10 mouse cellular contexts compared by ENCODE assay signal in genomic region chr3:123333055-123333424, GRCm38 (mm10). TPM values are rescaled to one million over a fixed set of nuclear protein-coding genes. Genes with fewer than 3 reads are reported as not detected.
DNase-seq lines count a peak whose midpoint lies in the region; ATAC-seq lines count a peak whose summit lies in the region.
"Had no signal": no experiment of that assay in that cellular context is flagged by ENCODE, and none has a peak within 500 bp of the region (broad histone marks: within the 10 kb centered on the region; RNA-seq: fewer than 3 reads in every experiment).

No protein-coding gene starts in this region.

- intact Hi-C loops in gastrocnemius, postnatal 14 days (cut with DNase I; ENCODE audit: low total_unique reads), result no loop called here

- H3K36me3 ChIP-seq in liver, embryonic 15.5 days (replicated peaks), result no peaks in the 10 kb centered on the region
- H3K36me3 ChIP-seq in forebrain, embryonic 14.5 days (ENCODE audit: control insufficient read depth, insufficient read depth, low read length), result no peaks in the 10 kb centered on the region

- WGBS in liver, embryonic 15.5 days (ENCODE audit: insufficient replicate concordance), result 29% methylated on average over 4 of the region's 4 CpGs
- 59% methylated on average over 4 of the region's 4 CpGs for WGBS in forebrain, embryonic 14.5 days

- DNase-seq in adrenal gland, postnatal 10 days, result peak; percentile 45
- no peak for DNase-seq in adrenal gland, postnatal 4 days (ENCODE audit: low spot score in 2 of 2)
- peak; percentile 53 for DNase-seq in urinary bladder, postnatal 14 days (ENCODE audit: low spot score)
- DNase-seq in urinary bladder, postnatal 10 days (ENCODE audit: low spot score), result no peak
- DNase-seq in yolk sac, embryonic 10.5 days (ENCODE audit: low spot score), result peak; percentile 54
- DNase-seq in gastrocnemius, postnatal 14 days, result no peak
- no peak for DNase-seq in forebrain, embryonic 14.5 days (ENCODE audit: low spot score)

- peak; percentile 74 for ATAC-seq in liver, embryonic 15.5 days (ENCODE audit: insufficient read depth)
- ATAC-seq in forebrain, embryonic 14.5 days, result no peak
- ATAC-seq: forebrain, embryonic 13.5 days had no signal

- H3K27ac ChIP-seq in liver, embryonic 15.5 days (replicated peaks), result no peak overlapping the region
- H3K27ac ChIP-seq in forebrain, embryonic 14.5 days (ENCODE audit: low read depth, low read length), result no peak overlapping the region
- H3K27ac ChIP-seq: forebrain, embryonic 13.5 days; limb, embryonic 12.5 days had no signal

- H3K9me3 ChIP-seq in liver, embryonic 15.5 days (replicated peaks), result no peaks in the 10 kb centered on the region
- H3K9me3 ChIP-seq in forebrain, embryonic 14.5 days (replicated peaks; ENCODE audit: control insufficient read depth, low read length), result no peaks in the 10 kb centered on the region
- H3K9me3 ChIP-seq: forebrain, embryonic 13.5 days; limb, embryonic 12.5 days had no signal

- H3K4me2 ChIP-seq in liver, embryonic 15.5 days, result no peak overlapping the region
- H3K4me2 ChIP-seq in forebrain, embryonic 14.5 days (ENCODE audit: low read length), result no peak overlapping the region
- H3K4me2 ChIP-seq: forebrain, embryonic 13.5 days; limb, embryonic 12.5 days had no signal

- 0 out of 2 replicates have a peak, but pooled peaks cover 5% of the 10 kb centered on the region for H3K4me1 ChIP-seq in liver, embryonic 15.5 days (replicated peaks)
- H3K4me1 ChIP-seq in forebrain, embryonic 14.5 days (ENCODE audit: control insufficient read depth, insufficient read depth, low read length), result 0 out of 2 replicates have a peak, but pooled peaks cover 2% of the 10 kb centered on the region
- H3K4me1 ChIP-seq: forebrain, embryonic 13.5 days had no signal

- H3K9ac ChIP-seq in liver, embryonic 15.5 days, result no peak overlapping the region
- H3K9ac ChIP-seq in forebrain, embryonic 14.5 days (ENCODE audit: low read length), result no peak overlapping the region
- H3K9ac ChIP-seq: forebrain, embryonic 13.5 days; limb, embryonic 12.5 days had no signal

- H3K27me3 ChIP-seq in liver, embryonic 15.5 days, result no peaks in the 10 kb centered on the region
- H3K27me3 ChIP-seq in forebrain, embryonic 14.5 days (replicated peaks; ENCODE audit: control insufficient read depth, insufficient read depth, low read length), result no peaks in the 10 kb centered on the region
- H3K27me3 ChIP-seq: forebrain, embryonic 13.5 days; limb, embryonic 12.5 days had no signal

- H3K4me3 ChIP-seq in liver, embryonic 15.5 days (replicated peaks), result no peak overlapping the region
- no peak overlapping the region for H3K4me3 ChIP-seq in forebrain, embryonic 14.5 days (ENCODE audit: low read depth, low read length)
- H3K4me3 ChIP-seq: forebrain, embryonic 13.5 days; limb, embryonic 12.5 days had no signal

RNA-seq across cellular contexts. Expression of gene Mettl14, which starts 52.9 kb away (rescaled TPM):
- 10 to 100 TPM; 13.9 to 15.1 TPM for total RNA-seq in adrenal gland, postnatal 10 days (2021)
- 10 to 100 TPM; 23.3 to 25.4 TPM for total RNA-seq in adrenal gland, postnatal 4 days (2021)
- polyA plus RNA-seq in liver, embryonic 15.5 days (2015; fragmentation: Nextera tagmentation; extraction: Ambion mirVana), result 6.4 and 7.1 TPM in 2 replicates
- total RNA-seq in gastrocnemius, postnatal 14 days (2021), result 10 to 100 TPM in 1 of 2 experiments, 1 to 10 TPM in 1; 9.5 to 10.4 TPM
- polyA plus RNA-seq in forebrain, embryonic 14.5 days (2014; fragmentation: Nextera tagmentation; extraction: Ambion mirVana), result 17.6 and 19.9 TPM in 2 replicates

Comparison
In these comparisons a context has a peak if more than half of its experiments do, and no peak if none do; other contexts are left out.
1. DNase-seq: peak in adrenal gland, postnatal 10 days (single experiment), urinary bladder, postnatal 14 days (single experiment) and yolk sac, embryonic 10.5 days (single experiment); none in adrenal gland, postnatal 4 days (0 of 2), urinary bladder, postnatal 10 days (single experiment), gastrocnemius, postnatal 14 days (single experiment) and forebrain, embryonic 14.5 days (single experiment).